Mouse (Mus musculus): ENCODE measurements at regions not wholly inside any gene's neighbourhood (a gene's known extent, or its start where the extent isn't known, plus 50 kb on each side); places are given as distances from the start of the nearest gene placed in this dataset.

GRCm38 (mm10) chr9:79201755-79202154, 516.9 kb downstream of the Col12a1 start:
- 57% methylated on average over 3 of the region's 3 CpGs for WGBS
- no peak overlapping the region for H3K4me3 ChIP-seq (ENCODE audit: low read depth, low read length)
- H3K4me1 ChIP-seq (ENCODE audit: control insufficient read depth, insufficient read depth): no peaks in the 10 kb centered on the region
- DNase-seq (ENCODE audit: low spot score): no peak
- no peaks in the 10 kb centered on the region for H3K27me3 ChIP-seq (ENCODE audit: control insufficient read depth, insufficient read depth, low read length)
- no peaks in the 10 kb centered on the region for H3K9me3 ChIP-seq (replicated peaks; ENCODE audit: control insufficient read depth, low read length)
- no peak overlapping the region for H3K9ac ChIP-seq (replicated peaks; ENCODE audit: low read depth, low read length)
- H3K4me2 ChIP-seq (ENCODE audit: low read depth, low read length): no peak overlapping the region
- TF ChIP-seq CTCF (IDR thresholded peaks at IDR 0.05; ENCODE audit: low read depth) (no peak), EP300 (IDR thresholded peaks at IDR 0.05; ENCODE audit: low read depth) (no peak)
- H3K36me3 ChIP-seq (replicated peaks; ENCODE audit: control insufficient read depth, insufficient read depth, low read length): no peaks in the 10 kb centered on the region
- no peak for ATAC-seq (ENCODE audit: insufficient read depth, low read depth)
- no peak overlapping the region for H3K27ac ChIP-seq (ENCODE audit: low read depth)

GRCm38 (mm10) chr9:79213364-79213763, 505.3 kb downstream of the Col12a1 start:
- Histone ChIP-seq H3K4me2 (ENCODE audit: low read depth, low read length) (no peak overlapping the region), H3K4me3 (ENCODE audit: low read depth, low read length) (no peak overlapping the region), H3K9me3 (replicated peaks; ENCODE audit: control insufficient read depth, low read length) (no peaks in the 10 kb centered on the region), H3K27me3 (ENCODE audit: control insufficient read depth, insufficient read depth, low read length) (no peaks in the 10 kb centered on the region), H3K9ac (replicated peaks; ENCODE audit: low read depth, low read length) (no peak overlapping the region), H3K4me1 (ENCODE audit: control insufficient read depth, insufficient read depth) (peaks cover 6% of the 10 kb centered on the region; the same call in 1 of the 2 replicates), H3K36me3 (replicated peaks; ENCODE audit: control insufficient read depth, insufficient read depth, low read length) (no peaks in the 10 kb centered on the region), H3K27ac (ENCODE audit: low read depth) (no peak overlapping the region)
- no peak for ATAC-seq (ENCODE audit: insufficient read depth, low read depth)
- 54% methylated on average over 6 of the region's 6 CpGs for WGBS
- no peak for DNase-seq (ENCODE audit: low spot score)
- no peak for TF ChIP-seq CTCF (IDR thresholded peaks at IDR 0.05; ENCODE audit: low read depth)
- no peak for TF ChIP-seq EP300 (IDR thresholded peaks at IDR 0.05; ENCODE audit: low read depth)

- Histone ChIP-seq H3K4me1 (ENCODE audit: control insufficient read depth, insufficient read depth) (peaks cover 6% of the 10 kb centered on the region; the same call in 1 of the 2 replicates), H3K4me3 (ENCODE audit: low read depth, low read length) (no peak overlapping the region), H3K27ac (ENCODE audit: low read depth) (0 out of 2 replicates have a peak overlapping the region, but pooled peaks have one; percentile 17), H3K9ac (replicated peaks; ENCODE audit: low read depth, low read length) (no peak overlapping the region), H3K27me3 (ENCODE audit: control insufficient read depth, insufficient read depth, low read length) (no peaks in the 10 kb centered on the region), H3K4me2 (ENCODE audit: low read depth, low read length) (no peak overlapping the region), H3K36me3 (replicated peaks; ENCODE audit: control insufficient read depth, insufficient read depth, low read length) (no peaks in the 10 kb centered on the region), H3K9me3 (replicated peaks; ENCODE audit: control insufficient read depth, low read length) (no peaks in the 10 kb centered on the region)
- WGBS: 29% methylated on average over 3 of the region's 3 CpGs
- ATAC-seq (ENCODE audit: insufficient read depth, low read depth): no peak; the same call in 1 of the 2 replicates
- no peak for TF ChIP-seq EP300 (IDR thresholded peaks at IDR 0.05; ENCODE audit: low read depth)
- no peak for TF ChIP-seq CTCF (IDR thresholded peaks at IDR 0.05; ENCODE audit: low read depth)
- DNase-seq (ENCODE audit: low spot score): peak; percentile 10
Observed at GRCm38 (mm10) chr9:79215986-79216385, 502.6 kb downstream of the Col12a1 start.

GRCm38 (mm10) chr9:79216432-79216831, 502.2 kb downstream of the Col12a1 start:
- H3K9ac ChIP-seq (replicated peaks; ENCODE audit: low read depth, low read length): no peak overlapping the region
- peak overlapping the region; percentile 17; the same call in 1 of the 2 replicates for H3K27ac ChIP-seq (ENCODE audit: low read depth)
- H3K4me3 ChIP-seq (ENCODE audit: low read depth, low read length): no peak overlapping the region
- no peaks in the 10 kb centered on the region for H3K9me3 ChIP-seq (replicated peaks; ENCODE audit: control insufficient read depth, low read length)
- no peak for ATAC-seq (ENCODE audit: insufficient read depth, low read depth)
- no peaks in the 10 kb centered on the region for H3K36me3 ChIP-seq (replicated peaks; ENCODE audit: control insufficient read depth, insufficient read depth, low read length)
- no peak overlapping the region for H3K4me2 ChIP-seq (ENCODE audit: low read depth, low read length)
- no peaks in the 10 kb centered on the region for H3K27me3 ChIP-seq (ENCODE audit: control insufficient read depth, insufficient read depth, low read length)
- peaks cover 6% of the 10 kb centered on the region; the same call in 1 of the 2 replicates for H3K4me1 ChIP-seq (ENCODE audit: control insufficient read depth, insufficient read depth)
- WGBS: 60% methylated on average over 2 of the region's 2 CpGs
- TF ChIP-seq EP300 (IDR thresholded peaks at IDR 0.05; ENCODE audit: low read depth): no peak
- no peak for DNase-seq (ENCODE audit: low spot score)

- Histone ChIP-seq H3K9me3 (replicated peaks; ENCODE audit: control insufficient read depth, low read length) (no peaks in the 10 kb centered on the region), H3K4me3 (ENCODE audit: low read depth, low read length) (no peak overlapping the region), H3K36me3 (replicated peaks; ENCODE audit: control insufficient read depth, insufficient read depth, low read length) (no peaks in the 10 kb centered on the region), H3K4me1 (ENCODE audit: control insufficient read depth, insufficient read depth) (no peaks in the 10 kb centered on the region), H3K9ac (replicated peaks; ENCODE audit: low read depth, low read length) (no peak overlapping the region), H3K27ac (ENCODE audit: low read depth) (no peak overlapping the region), H3K4me2 (ENCODE audit: low read depth, low read length) (no peak overlapping the region), H3K27me3 (ENCODE audit: control insufficient read depth, insufficient read depth, low read length) (no peaks in the 10 kb centered on the region)
- no peak for TF ChIP-seq CTCF (IDR thresholded peaks at IDR 0.05; ENCODE audit: low read depth)
- no peak for TF ChIP-seq EP300 (IDR thresholded peaks at IDR 0.05; ENCODE audit: low read depth)
- WGBS: 69% methylated on average over 3 of the region's 3 CpGs
- no peak for DNase-seq (ENCODE audit: low spot score)
- ATAC-seq (ENCODE audit: insufficient read depth, low read depth): no peak
Observed at GRCm38 (mm10) chr9:79233081-79233480, 485.6 kb downstream of the Col12a1 start.

- Histone ChIP-seq H3K27ac (ENCODE audit: low read depth) (no peak overlapping the region), H3K4me1 (ENCODE audit: control insufficient read depth, insufficient read depth) (no peaks in the 10 kb centered on the region), H3K27me3 (ENCODE audit: control insufficient read depth, insufficient read depth, low read length) (no peaks in the 10 kb centered on the region), H3K4me3 (ENCODE audit: low read depth, low read length) (no peak overlapping the region), H3K9me3 (replicated peaks; ENCODE audit: control insufficient read depth, low read length) (no peaks in the 10 kb centered on the region), H3K36me3 (replicated peaks; ENCODE audit: control insufficient read depth, insufficient read depth, low read length) (no peaks in the 10 kb centered on the region), H3K4me2 (ENCODE audit: low read depth, low read length) (no peak overlapping the region), H3K9ac (replicated peaks; ENCODE audit: low read depth, low read length) (no peak overlapping the region)
- ATAC-seq (ENCODE audit: insufficient read depth, low read depth) (no peak), DNase-seq (ENCODE audit: low spot score) (no peak)
- whole genome bisulfite sequencing: 88% methylated on average over 1 of the region's 1 CpGs
- no peak for TF ChIP-seq CTCF (IDR thresholded peaks at IDR 0.05; ENCODE audit: low read depth)
- no peak for TF ChIP-seq EP300 (IDR thresholded peaks at IDR 0.05; ENCODE audit: low read depth)
Observed at GRCm38 (mm10) chr9:79233751-79234150, 484.9 kb downstream of the Col12a1 start.

Measured in heart, postnatal 0 days (tissue).